Mouse (Mus musculus): ENCODE measurements around the gene Hmcn2.
A peak's percentile ranks its signal among the peaks of the same experiment; 100 is the strongest.

Hmcn2 gene

DNA sequence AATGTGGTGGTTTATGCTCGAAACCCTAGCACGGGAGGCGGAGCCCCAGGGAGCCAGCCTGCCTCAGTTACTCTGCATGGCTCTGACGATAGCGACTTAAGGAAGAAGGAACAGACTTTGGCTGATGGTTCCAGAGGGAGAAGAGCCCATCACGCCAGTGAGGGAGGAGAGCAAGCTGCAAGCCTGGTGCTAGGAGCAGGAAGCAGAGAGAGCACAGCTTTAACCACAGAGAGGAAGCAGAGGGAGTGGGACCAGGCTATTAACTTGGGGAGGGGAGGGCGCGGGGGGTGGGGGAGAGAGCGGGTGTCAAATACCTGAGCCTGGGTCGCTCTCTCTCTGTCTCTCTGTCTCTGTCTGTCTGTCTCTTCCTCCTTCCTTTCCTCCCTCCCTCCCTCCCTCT, 102.8 kb downstream of the Hmcn2 start:
- no peak for DNase-seq (ENCODE audit: low spot score)

GRCm38 (mm10) chr2:31418021-31418420, 103.8 kb downstream of the Hmcn2 start:
- DNase-seq (ENCODE audit: low spot score), result no peak

- no peak for DNase-seq (ENCODE audit: low spot score)
These were observed 104.4 kb downstream of the Hmcn2 start for GRCm38 (mm10) chr2:31418571-31418970.

DNA sequence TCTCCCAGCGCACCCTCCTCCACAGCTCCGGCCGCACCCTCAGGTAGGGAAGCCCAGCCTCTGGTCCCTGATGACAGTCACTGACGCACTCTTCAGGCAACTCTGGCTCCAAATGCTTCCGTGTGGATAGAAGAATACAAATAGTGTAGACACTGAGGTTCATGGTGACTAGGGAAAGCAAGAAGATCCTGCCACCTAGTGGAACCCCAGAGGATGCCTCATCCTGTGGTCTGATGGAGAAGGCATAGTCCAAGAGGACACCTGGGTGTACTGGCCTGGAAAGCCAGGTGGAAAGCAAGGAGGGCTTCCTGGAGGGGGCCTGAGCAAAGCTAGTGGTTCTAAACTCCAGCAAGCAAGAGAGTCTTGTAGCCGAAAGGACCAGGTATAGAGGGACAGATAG, 106.7 kb downstream of the Hmcn2 start:
- no peak for DNase-seq (ENCODE audit: low spot score)

- no peak for DNase-seq (ENCODE audit: low spot score)
These were observed 108.4 kb downstream of the Hmcn2 start for GRCm38 (mm10) chr2:31422576-31422975.

GRCm38 (mm10) chr2:31431477-31431876, 117.3 kb downstream of the Hmcn2 start:
- DNase-seq (ENCODE audit: low spot score), result no peak

DNA sequence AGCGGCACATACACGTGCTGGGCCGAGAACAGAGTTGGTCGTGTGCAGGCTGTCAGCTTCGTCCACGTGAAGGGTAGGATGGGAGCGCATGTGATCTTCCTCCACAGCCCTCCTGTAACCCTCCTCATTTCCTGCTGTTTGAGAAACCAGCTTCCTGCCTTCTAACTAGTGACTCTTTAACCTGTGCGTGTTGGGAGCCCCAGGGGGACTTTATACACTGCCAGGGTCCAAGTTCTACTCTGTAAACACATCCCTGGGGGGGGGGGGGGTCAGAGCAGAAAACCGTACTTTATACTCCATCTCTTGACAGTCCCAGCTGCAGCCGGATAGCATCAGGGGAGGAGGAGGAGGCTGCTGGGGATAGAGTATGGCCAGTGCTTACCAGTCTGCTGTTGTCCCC, 120.5 kb downstream of the Hmcn2 start:
- DNase-seq (ENCODE audit: low spot score), result no peak

GRCm38 (mm10) chr2:31435567-31435966, 121.4 kb downstream of the Hmcn2 start:
- peak; percentile 35 for DNase-seq (ENCODE audit: low spot score)

DNA sequence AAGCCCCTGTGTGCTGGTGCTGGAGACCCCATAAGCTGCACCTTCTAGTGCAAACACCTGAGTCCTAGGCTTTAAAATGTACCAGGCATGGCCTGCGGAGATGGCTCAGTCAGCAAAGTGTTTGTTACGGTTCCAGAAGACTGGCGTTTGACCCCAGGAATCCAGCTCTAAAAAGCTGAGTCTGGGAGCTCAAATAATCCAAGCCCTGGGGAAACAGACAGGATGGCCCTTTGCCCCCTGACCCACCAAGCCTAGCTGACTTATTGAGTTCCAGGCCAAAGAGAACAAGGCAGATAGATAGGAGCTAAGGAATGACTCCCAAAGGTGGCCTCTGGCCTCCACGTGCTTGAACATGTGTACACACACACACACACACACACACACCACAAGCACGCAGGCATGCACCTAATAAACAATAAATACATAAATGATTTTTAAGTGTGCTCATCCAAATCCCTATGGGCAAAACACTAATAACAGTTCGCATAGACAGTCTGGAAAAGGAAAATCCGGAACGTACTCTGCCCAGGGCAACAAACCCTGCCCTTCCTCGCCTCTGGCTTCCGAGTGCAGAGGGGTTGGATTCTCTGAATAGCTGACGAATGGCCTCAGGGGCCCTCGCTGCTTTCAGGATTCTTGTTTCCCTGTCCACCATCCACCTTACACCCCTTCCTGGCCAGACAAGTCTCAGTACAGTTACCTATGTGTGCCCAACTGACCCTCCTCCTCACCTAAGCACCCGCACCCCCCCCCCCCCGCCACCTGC, 123.4 kb downstream of the Hmcn2 start:
- no peak for DNase-seq (ENCODE audit: low spot score)

DNA sequence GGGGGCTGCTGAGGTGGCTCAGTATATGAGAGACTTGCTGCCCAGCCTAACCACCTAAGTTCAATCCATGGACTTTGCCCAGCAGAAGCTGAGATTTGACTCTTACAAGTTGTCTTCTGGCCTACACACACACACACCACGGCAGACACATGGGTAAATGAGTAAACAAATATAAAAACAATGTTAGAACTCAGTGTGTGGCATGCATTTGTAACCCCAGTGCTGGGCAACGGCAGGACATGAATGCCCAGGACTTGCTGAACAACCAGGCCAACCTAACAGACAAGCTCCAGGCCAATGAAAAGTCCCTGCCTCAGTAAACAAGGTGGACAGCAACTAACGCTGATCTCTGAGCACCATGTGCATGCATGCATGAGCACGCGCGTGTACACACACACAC, 125.4 kb downstream of the Hmcn2 start:
- DNase-seq (ENCODE audit: low spot score), result no peak

DNA sequence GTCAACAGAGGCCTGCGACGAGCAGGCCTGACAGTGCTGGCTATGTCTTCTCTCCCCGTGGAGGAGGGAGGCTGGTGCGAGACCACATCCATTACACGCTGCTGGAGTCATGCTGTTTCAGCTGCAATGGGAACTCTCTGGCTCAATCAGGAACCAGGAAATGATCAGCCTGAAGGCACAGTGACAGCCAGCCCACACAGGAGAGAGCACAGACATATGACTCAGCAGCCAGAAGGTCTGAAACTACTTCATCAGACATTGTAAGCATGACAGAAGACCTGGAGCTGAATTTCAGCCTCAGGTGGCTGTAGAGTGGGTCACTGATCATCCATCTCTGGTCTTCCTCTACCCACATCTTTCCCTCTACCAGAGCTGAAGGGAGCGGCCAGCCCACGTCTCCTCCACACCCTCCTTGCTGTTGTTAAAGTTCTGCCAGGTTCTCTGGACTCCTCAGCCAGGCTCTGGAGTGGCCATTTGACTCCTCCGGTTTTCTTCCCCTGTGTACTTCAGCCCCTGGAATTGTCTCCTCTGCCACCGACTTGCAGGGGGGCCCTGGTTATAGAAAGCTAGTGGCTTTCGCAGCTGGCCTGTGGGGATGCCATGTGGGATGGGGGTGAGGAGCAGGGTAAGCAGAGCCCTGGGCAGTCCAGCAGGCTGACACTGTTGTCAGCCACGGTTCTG, 128.4 kb downstream of the Hmcn2 start:
- DNase-seq (ENCODE audit: low spot score), result no peak

DNA sequence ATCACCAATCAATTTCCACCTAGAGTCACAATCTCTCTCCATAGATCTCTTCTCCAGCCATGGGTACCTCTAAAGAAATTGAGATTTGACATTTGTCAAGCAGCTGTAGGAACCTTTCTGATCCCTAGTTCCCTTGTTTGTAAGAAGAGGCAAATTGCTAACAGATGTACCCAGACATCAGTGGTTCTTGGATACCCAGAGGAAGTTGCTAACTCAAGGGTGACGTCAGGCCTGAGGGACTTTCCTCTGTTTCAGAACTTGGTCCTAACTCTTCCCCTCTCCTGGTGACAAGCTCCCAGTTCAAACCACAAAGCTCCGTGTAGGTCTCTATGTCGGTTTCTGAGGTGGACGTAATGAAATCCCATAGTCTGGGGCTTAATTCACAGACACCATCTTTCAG, 131.8 kb downstream of the Hmcn2 start:
- no peak for DNase-seq (ENCODE audit: low spot score)

DNA sequence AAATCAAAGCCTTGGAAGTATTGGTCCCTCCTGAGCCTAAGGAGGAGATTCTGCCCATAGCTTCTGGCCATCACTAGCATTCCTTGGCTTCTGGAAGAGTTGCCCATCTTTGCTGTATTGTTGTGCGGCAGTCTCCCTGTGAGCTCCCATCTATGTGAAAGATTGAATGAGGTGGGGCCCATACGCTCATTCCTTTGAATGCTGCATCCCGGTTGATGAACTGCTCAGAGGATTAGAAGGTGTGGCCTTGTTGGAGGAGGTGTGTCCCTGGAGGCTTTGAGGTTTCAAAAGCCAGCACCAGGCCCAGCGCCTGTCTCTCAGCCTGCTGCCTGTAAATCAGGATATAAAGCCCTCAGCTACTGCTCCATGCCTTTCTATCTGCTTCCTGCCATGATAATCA, 132.2 kb downstream of the Hmcn2 start:
- no peak for DNase-seq (ENCODE audit: low spot score)

- DNase-seq (ENCODE audit: low spot score), result no peak
These were observed 133.3 kb downstream of the Hmcn2 start for GRCm38 (mm10) chr2:31447536-31447935.

GRCm38 (mm10) chr2:31448756-31449440, 134.7 kb downstream of the Hmcn2 start:
- no peak for DNase-seq (ENCODE audit: low spot score)

GRCm38 (mm10) chr2:31449441-31449815, 135.2 kb downstream of the Hmcn2 start:
- peak; percentile 38 for DNase-seq (ENCODE audit: low spot score)

GRCm38 (mm10) chr2:31449902-31450301, 135.7 kb downstream of the Hmcn2 start:
- no peak for DNase-seq (ENCODE audit: low spot score)

DNA sequence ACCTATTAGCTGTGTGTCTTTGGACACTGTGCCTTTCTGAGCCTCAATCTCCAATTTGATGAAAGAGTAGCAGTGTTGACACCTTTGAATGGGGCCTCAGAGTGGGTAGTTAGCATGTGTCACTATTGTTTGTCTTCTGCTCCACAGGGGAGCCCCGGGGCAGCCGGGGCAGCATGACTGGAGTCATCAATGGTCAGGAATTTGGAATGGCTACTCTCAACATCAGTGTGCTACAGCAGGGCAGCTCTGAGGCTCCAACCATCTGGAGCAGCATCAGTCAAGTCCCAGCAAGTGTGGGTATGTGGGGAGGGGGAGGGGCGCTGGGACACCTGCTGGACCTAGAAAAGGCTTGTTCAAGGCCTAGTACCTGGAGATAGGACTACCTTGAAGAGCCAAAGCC, 136.4 kb downstream of the Hmcn2 start:
- no peak for DNase-seq (ENCODE audit: low spot score)

- no peak for DNase-seq (ENCODE audit: low spot score)
These were observed 137.3 kb downstream of the Hmcn2 start for GRCm38 (mm10) chr2:31451530-31451929.

DNA sequence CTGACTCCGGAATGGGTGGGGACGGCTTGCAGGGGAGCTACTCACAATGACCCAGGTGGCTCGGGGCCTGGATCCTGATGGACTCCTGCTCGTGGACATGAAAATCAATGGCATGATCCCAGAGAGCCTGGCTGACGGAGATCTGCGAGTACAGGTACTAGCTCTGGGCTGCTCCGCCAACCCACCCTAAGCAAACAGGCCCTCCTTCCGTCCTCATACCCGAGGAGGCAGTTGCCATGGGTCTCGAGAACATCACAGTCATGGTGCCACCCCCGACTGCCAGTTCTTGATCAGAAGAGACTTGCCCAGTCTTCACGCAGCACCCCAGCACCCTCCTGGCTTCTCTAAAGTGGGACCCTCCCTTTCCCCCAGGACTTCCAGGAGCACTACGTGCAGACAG, 138.8 kb downstream of the Hmcn2 start:
- no peak for DNase-seq (ENCODE audit: low spot score)

GRCm38 (mm10) chr2:31453559-31454177, 139.5 kb downstream of the Hmcn2 start:
- peak; percentile 43 for DNase-seq (ENCODE audit: low spot score)

GRCm38 (mm10) chr2:31454280-31454679, 140.1 kb downstream of the Hmcn2 start:
- DNase-seq (ENCODE audit: low spot score), result peak; percentile 46

DNA sequence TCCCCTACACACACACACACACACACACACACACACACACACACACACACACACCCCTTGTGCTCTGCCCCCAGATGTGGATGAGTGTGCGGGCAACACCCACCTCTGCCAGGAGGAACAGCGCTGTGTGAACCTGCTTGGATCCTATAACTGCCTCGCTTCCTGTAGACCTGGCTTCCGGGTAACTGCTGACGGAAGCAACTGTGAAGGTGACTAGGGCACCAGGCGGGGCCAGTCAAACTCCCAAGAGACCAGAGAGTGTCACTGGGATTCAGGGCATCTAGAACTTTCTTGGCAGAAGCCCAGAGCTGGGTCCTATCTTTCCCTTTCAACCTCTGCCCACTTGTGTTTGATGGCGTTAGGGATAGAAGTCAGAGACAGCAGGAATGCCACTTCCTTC, 141.2 kb downstream of the Hmcn2 start:
- DNase-seq (ENCODE audit: low spot score), result no peak
